Mouse (Mus musculus) B cell, adult 62 days (primary cell): ENCODE data around the gene 1700029P11Rik. TPM values are rescaled to one million over a fixed set of nuclear protein-coding genes. Genes with fewer than 3 reads are reported as not detected.

Experiments
- total RNA-seq: library from RNA; stranded (reverse); gene quantifications from 4 replicates; pipeline ENCODE4 v1.2.4, GENCODE M21; 2023

1700029P11Rik gene
- total RNA-seq, result not detected in 4 replicates

GRCm38 (mm10) chr15:81980321-81980720 lies at the start of gene 1700029P11Rik:
Gene 1700029P11Rik (plus strand): TSS chr15:81980540.

GRCm38 (mm10) chr15:81936679-81937078 lies 43.7 kb upstream of the 1700029P11Rik start, which contains the start of gene Csdc2:
Gene Csdc2 (plus strand): TSS chr15:81936759.

GRCm38 (mm10) chr15:81960171-81961077 lies 19.9 kb upstream of the 1700029P11Rik start, which contains the start of gene Pmm1:
Gene Pmm1 (minus strand): TSS chr15:81960930.

GRCm38 (mm10) chr15:81987646-81988045 lies 7.3 kb downstream of the 1700029P11Rik start, which contains the start of gene Xrcc6:
Gene Xrcc6 (plus strand): TSS chr15:81987835.

Other genes starting within 250 kb of the 1700029P11Rik start
- gene Zc3h7b, start 235.5 kb upstream of the 1700029P11Rik start, total RNA-seq, result 40.4 to 47.4 TPM (median 43.2 TPM) in 4 replicates
- 62.6 to 67.6 TPM (median 64.9 TPM) in 4 replicates for gene Rangap1, start 235.0 kb upstream of the 1700029P11Rik start, total RNA-seq
- gene Tef, start 178.1 kb upstream of the 1700029P11Rik start, total RNA-seq, result 35.7 to 41.2 TPM (median 37.3 TPM) in 4 replicates
- 125 to 130 TPM (median 129 TPM) in 4 replicates for gene Tob2, start 121.7 kb upstream of the 1700029P11Rik start, total RNA-seq
- 50.1 to 64.6 TPM (median 54.5 TPM) in 4 replicates for gene Phf5a, start 108.6 kb upstream of the 1700029P11Rik start, total RNA-seq
- gene Aco2, start 108.2 kb upstream of the 1700029P11Rik start, total RNA-seq, result 139 to 153 TPM (median 148 TPM) in 4 replicates
- gene Polr3h, start 54.3 kb upstream of the 1700029P11Rik start, total RNA-seq, result 16.7 to 23.3 TPM (median 20.1 TPM) in 4 replicates
- 0.18 to 1.3 TPM (median 0.37 TPM) in 4 replicates for gene Csdc2, start 43.8 kb upstream of the 1700029P11Rik start, total RNA-seq
- 16.7 to 21.5 TPM (median 20.2 TPM) in 4 replicates for gene Pmm1, start 19.6 kb upstream of the 1700029P11Rik start, total RNA-seq
- 23.7 to 31.5 TPM (median 28.5 TPM) in 4 replicates for gene Xrcc6, start 7.3 kb downstream of the 1700029P11Rik start, total RNA-seq
- 25.1 to 29.2 TPM (median 26.1 TPM) in 4 replicates for gene Desi1, start 53.3 kb downstream of the 1700029P11Rik start, total RNA-seq
- 98.1 to 105 TPM (median 103 TPM) in 4 replicates for gene Snu13, start 67.1 kb downstream of the 1700029P11Rik start, total RNA-seq
- gene 4930407I10Rik, start 78.6 kb downstream of the 1700029P11Rik start, total RNA-seq, result not detected in 4 replicates
- gene Mei1, start 89.5 kb downstream of the 1700029P11Rik start, total RNA-seq, result not detected in 4 replicates
- gene Ccdc134, start 147.4 kb downstream of the 1700029P11Rik start, total RNA-seq, result 56.8 to 62.5 TPM (median 61.3 TPM) in 4 replicates
- gene Srebf2, start 166.6 kb downstream of the 1700029P11Rik start, total RNA-seq, result 225 to 235 TPM (median 230 TPM) in 4 replicates
- gene Shisa8, start 232.3 kb downstream of the 1700029P11Rik start, total RNA-seq, result 5.3 to 9.3 TPM (median 6.8 TPM) in 4 replicates
- 282 to 319 TPM (median 304 TPM) in 4 replicates for gene Tnfrsf13c, start 243.8 kb downstream of the 1700029P11Rik start, total RNA-seq